Mouse (Mus musculus): ENCODE measurements at regions not wholly inside any gene's neighbourhood (a gene's known extent, or its start where the extent isn't known, plus 50 kb on each side); places are given as distances from the start of the nearest gene placed in this dataset.
"Not testable (repeated sequence)": the region's sequence is repeated elsewhere in the genome, so short reads cannot be mapped to it uniquely, and the experiment has no call there.

GRCm38 (mm10) chr4:8462414-8462813, 223.6 kb upstream of the Car8 start:
- WGBS = 95% methylated on average over 6 of the region's 6 CpGs
- H3K4me2 ChIP-seq (ENCODE audit: low read depth, low read length); H3K9me3 ChIP-seq (ENCODE audit: control insufficient read depth, low read length); H3K27me3 ChIP-seq (replicated peaks; ENCODE audit: control insufficient read depth, insufficient read depth, low read length); H3K4me1 ChIP-seq (ENCODE audit: control insufficient read depth, insufficient read depth, low read length); H3K36me3 ChIP-seq (ENCODE audit: control insufficient read depth, insufficient read depth, low read length); H3K4me3 ChIP-seq (ENCODE audit: low read depth, low read length); H3K9ac ChIP-seq (ENCODE audit: low read depth, low read length); H3K27ac ChIP-seq (replicated peaks; ENCODE audit: low read depth, low read length); ATAC-seq (ENCODE audit: low read depth); DNase-seq (ENCODE audit: low spot score): not testable (repeated sequence)

DNA sequence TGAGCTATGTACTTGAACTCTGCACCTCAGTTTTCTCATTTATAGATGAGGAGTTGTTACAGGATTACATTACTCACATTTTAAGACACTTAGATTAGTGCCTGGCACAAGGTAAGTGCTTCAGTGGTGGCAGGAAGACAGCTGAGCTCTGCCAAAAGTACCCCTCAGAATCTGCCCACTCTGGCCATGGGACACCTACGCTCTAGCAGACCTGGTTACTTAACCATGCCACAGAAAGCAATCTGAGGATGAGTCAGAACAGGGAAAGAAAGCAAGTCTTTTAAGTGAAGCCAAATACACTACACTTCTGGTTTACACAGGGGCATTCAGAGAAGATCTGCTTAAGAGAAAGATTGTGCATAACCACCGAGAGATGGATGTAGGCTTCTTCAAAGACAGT, 215.5 kb upstream of the Car8 start:
- H3K4me3 ChIP-seq (ENCODE audit: low read depth, low read length) = no peak overlapping the region
- no peaks in the 10 kb centered on the region for H3K4me1 ChIP-seq (ENCODE audit: control insufficient read depth, insufficient read depth, low read length)
- 83% methylated on average over 2 of the region's 2 CpGs for WGBS
- H3K9ac ChIP-seq (ENCODE audit: low read depth, low read length) = no peak overlapping the region
- H3K27me3 ChIP-seq (replicated peaks; ENCODE audit: control insufficient read depth, insufficient read depth, low read length) = no peaks in the 10 kb centered on the region
- DNase-seq (ENCODE audit: low spot score) (no peak), ATAC-seq (ENCODE audit: low read depth) (no peak)
- H3K27ac ChIP-seq (replicated peaks; ENCODE audit: low read depth, low read length) = no peak overlapping the region
- no peaks in the 10 kb centered on the region for H3K36me3 ChIP-seq (ENCODE audit: control insufficient read depth, insufficient read depth, low read length)
- H3K9me3 ChIP-seq (ENCODE audit: control insufficient read depth, low read length) = no peaks in the 10 kb centered on the region
- no peak overlapping the region for H3K4me2 ChIP-seq (ENCODE audit: low read depth, low read length)

- H3K4me3 ChIP-seq (ENCODE audit: low read depth, low read length) = no peak overlapping the region
- 51% methylated on average over 2 of the region's 2 CpGs for WGBS
- H3K9me3 ChIP-seq (ENCODE audit: control insufficient read depth, low read length) = no peaks in the 10 kb centered on the region
- H3K4me1 ChIP-seq (ENCODE audit: control insufficient read depth, insufficient read depth, low read length) = no peaks in the 10 kb centered on the region
- no peaks in the 10 kb centered on the region for H3K27me3 ChIP-seq (replicated peaks; ENCODE audit: control insufficient read depth, insufficient read depth, low read length)
- ATAC-seq (ENCODE audit: low read depth) (no peak), DNase-seq (ENCODE audit: low spot score) (peak; percentile 50)
- no peak overlapping the region for H3K4me2 ChIP-seq (ENCODE audit: low read depth, low read length)
- H3K36me3 ChIP-seq (ENCODE audit: control insufficient read depth, insufficient read depth, low read length) = no peaks in the 10 kb centered on the region
- no peak overlapping the region for H3K27ac ChIP-seq (replicated peaks; ENCODE audit: low read depth, low read length)
- H3K9ac ChIP-seq (ENCODE audit: low read depth, low read length) = no peak overlapping the region
Measured at GRCm38 (mm10) chr4:8432393-8432792, 193.6 kb upstream of the Car8 start.

GRCm38 (mm10) chr4:8431032-8431332, 192.1 kb upstream of the Car8 start:
- WGBS = 10% methylated on average over 1 of the region's 1 CpGs

GRCm38 (mm10) chr4:8430269-8431031, 191.6 kb upstream of the Car8 start:
- Histone ChIP-seq H3K27me3 (replicated peaks; ENCODE audit: control insufficient read depth, insufficient read depth, low read length) (0 out of 2 replicates have a peak, but pooled peaks cover 2% of the 10 kb centered on the region), H3K9ac (ENCODE audit: low read depth, low read length) (no peak overlapping the region), H3K4me3 (ENCODE audit: low read depth, low read length) (no peak overlapping the region), H3K4me1 (ENCODE audit: control insufficient read depth, insufficient read depth, low read length) (no peaks in the 10 kb centered on the region), H3K36me3 (ENCODE audit: control insufficient read depth, insufficient read depth, low read length) (no peaks in the 10 kb centered on the region), H3K27ac (replicated peaks; ENCODE audit: low read depth, low read length) (no peak overlapping the region), H3K4me2 (ENCODE audit: low read depth, low read length) (no peak overlapping the region), H3K9me3 (ENCODE audit: control insufficient read depth, low read length) (no peaks in the 10 kb centered on the region)
- WGBS = 77% methylated on average over 4 of the region's 4 CpGs
- DNase-seq (ENCODE audit: low spot score) (no peak), ATAC-seq (ENCODE audit: low read depth) (no peak)

More at GRCm38 (mm10) chr4:8431032-8431332, 192.1 kb upstream of the Car8 start:
- H3K4me3 ChIP-seq (ENCODE audit: low read depth, low read length) = no peak overlapping the region
- no peaks in the 10 kb centered on the region for H3K9me3 ChIP-seq (ENCODE audit: control insufficient read depth, low read length)
- H3K4me1 ChIP-seq (ENCODE audit: control insufficient read depth, insufficient read depth, low read length) = no peaks in the 10 kb centered on the region
- no peak overlapping the region for H3K9ac ChIP-seq (ENCODE audit: low read depth, low read length)
- no peaks in the 10 kb centered on the region for H3K36me3 ChIP-seq (ENCODE audit: control insufficient read depth, insufficient read depth, low read length)
- ATAC-seq (ENCODE audit: low read depth) (no peak), DNase-seq (ENCODE audit: low spot score) (no peak)
- H3K4me2 ChIP-seq (ENCODE audit: low read depth, low read length) = no peak overlapping the region
- no peak overlapping the region for H3K27ac ChIP-seq (replicated peaks; ENCODE audit: low read depth, low read length)
- H3K27me3 ChIP-seq (replicated peaks; ENCODE audit: control insufficient read depth, insufficient read depth, low read length) = no peaks in the 10 kb centered on the region

GRCm38 (mm10) chr4:8429771-8430170, 190.9 kb upstream of the Car8 start:
- ATAC-seq (ENCODE audit: low read depth) (no peak), DNase-seq (ENCODE audit: low spot score) (no peak)
- Histone ChIP-seq H3K27me3 (replicated peaks; ENCODE audit: control insufficient read depth, insufficient read depth, low read length) (0 out of 2 replicates have a peak, but pooled peaks cover 3% of the 10 kb centered on the region), H3K27ac (replicated peaks; ENCODE audit: low read depth, low read length) (no peak overlapping the region), H3K4me3 (ENCODE audit: low read depth, low read length) (no peak overlapping the region), H3K4me2 (ENCODE audit: low read depth, low read length) (no peak overlapping the region), H3K4me1 (ENCODE audit: control insufficient read depth, insufficient read depth, low read length) (no peaks in the 10 kb centered on the region), H3K9me3 (ENCODE audit: control insufficient read depth, low read length) (no peaks in the 10 kb centered on the region), H3K9ac (ENCODE audit: low read depth, low read length) (no peak overlapping the region), H3K36me3 (ENCODE audit: control insufficient read depth, insufficient read depth, low read length) (no peaks in the 10 kb centered on the region)
- WGBS = 68% methylated on average over 5 of the region's 5 CpGs

- Histone ChIP-seq H3K9me3 (ENCODE audit: control insufficient read depth, low read length) (no peaks in the 10 kb centered on the region), H3K4me1 (ENCODE audit: control insufficient read depth, insufficient read depth, low read length) (no peaks in the 10 kb centered on the region), H3K36me3 (ENCODE audit: control insufficient read depth, insufficient read depth, low read length) (no peaks in the 10 kb centered on the region), H3K4me3 (ENCODE audit: low read depth, low read length) (no peak overlapping the region), H3K27me3 (replicated peaks; ENCODE audit: control insufficient read depth, insufficient read depth, low read length) (0 out of 2 replicates have a peak, but pooled peaks cover 3% of the 10 kb centered on the region), H3K4me2 (ENCODE audit: low read depth, low read length) (no peak overlapping the region), H3K27ac (replicated peaks; ENCODE audit: low read depth, low read length) (no peak overlapping the region), H3K9ac (ENCODE audit: low read depth, low read length) (no peak overlapping the region)
- peak; percentile 73 for ATAC-seq (ENCODE audit: low read depth)
- DNase-seq (ENCODE audit: low spot score) = peak; percentile 26
- 82% methylated on average over 11 of the region's 11 CpGs for WGBS
Measured at GRCm38 (mm10) chr4:8428629-8429523, 190.0 kb upstream of the Car8 start.

- Histone ChIP-seq H3K27ac (replicated peaks; ENCODE audit: low read depth, low read length) (no peak overlapping the region), H3K4me2 (ENCODE audit: low read depth, low read length) (no peak overlapping the region), H3K9ac (ENCODE audit: low read depth, low read length) (no peak overlapping the region), H3K4me1 (ENCODE audit: control insufficient read depth, insufficient read depth, low read length) (peaks cover 4% of the 10 kb centered on the region; the same call in 1 of the 2 replicates), H3K36me3 (ENCODE audit: control insufficient read depth, insufficient read depth, low read length) (no peaks in the 10 kb centered on the region), H3K27me3 (replicated peaks; ENCODE audit: control insufficient read depth, insufficient read depth, low read length) (0 out of 2 replicates have a peak, but pooled peaks cover 3% of the 10 kb centered on the region), H3K4me3 (ENCODE audit: low read depth, low read length) (no peak overlapping the region), H3K9me3 (ENCODE audit: control insufficient read depth, low read length) (no peaks in the 10 kb centered on the region)
- WGBS = 73% methylated on average over 4 of the region's 4 CpGs
- DNase-seq (ENCODE audit: low spot score) (no peak), ATAC-seq (ENCODE audit: low read depth) (no peak)
Measured at GRCm38 (mm10) chr4:8427812-8428211, 189.0 kb upstream of the Car8 start.
